Mouse (Mus musculus) kidney, postnatal 10 days (tissue): ENCODE measurements at regions not wholly inside any gene's neighbourhood (a gene's known extent, or its start where the extent isn't known, plus 50 kb on each side); places are given as distances from the start of the nearest gene placed in this dataset.

Source experiments
- DNase-seq: peaks from one replicate; pipeline ENCODE4 v3.0.0; 2021; ENCODE audit warnings: mixed read lengths

GRCm38 (mm10) chr1:193750929-193751328, 380.8 kb upstream of the Camk1g start:
- DNase-seq = no peak

DNA sequence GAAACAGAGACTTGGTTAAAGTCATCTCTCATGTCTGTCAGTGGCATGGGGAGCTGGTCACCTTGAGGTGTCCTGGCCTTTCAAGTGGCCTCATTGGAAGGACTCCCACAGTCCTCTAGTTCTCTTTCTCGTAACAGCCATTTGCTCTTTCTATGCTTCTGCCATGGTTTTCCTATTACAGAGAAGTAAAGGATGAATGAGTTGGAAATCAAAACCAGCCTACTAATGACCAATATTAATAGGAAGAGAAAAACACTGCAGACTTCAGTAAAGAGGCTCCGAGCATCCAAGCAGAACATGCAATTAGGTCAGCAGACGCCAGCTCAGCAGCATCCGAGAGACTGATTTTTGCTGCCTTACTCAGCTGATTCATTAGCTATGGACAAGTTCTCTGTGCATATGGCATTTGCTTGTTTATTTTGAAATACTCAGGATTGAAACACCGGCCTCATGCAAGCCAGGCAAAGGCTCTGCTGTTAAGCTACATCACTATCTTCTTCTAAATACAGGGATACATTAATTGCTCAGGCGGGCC, 377.4 kb upstream of the Camk1g start:
- DNase-seq = no peak

DNA sequence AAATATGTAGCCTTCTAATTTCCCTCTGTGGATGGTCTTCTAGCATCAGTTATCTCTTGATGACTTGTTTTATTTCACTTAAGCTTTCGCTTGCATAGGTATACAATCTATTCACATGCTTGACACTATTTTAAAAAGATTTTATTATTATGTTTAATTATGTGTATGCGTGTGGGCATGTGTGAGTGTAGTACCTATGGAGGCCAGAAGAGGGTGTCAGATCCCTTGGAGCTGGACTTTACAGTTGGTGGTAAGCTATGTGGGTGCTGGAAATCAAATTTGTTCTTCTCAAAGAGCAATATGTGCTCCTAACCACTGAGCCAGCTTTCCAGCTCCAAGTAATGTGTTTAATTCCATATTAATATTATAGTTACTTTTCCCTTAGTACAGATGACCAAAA, 372.6 kb upstream of the Camk1g start:
- DNase-seq = no peak

- DNase-seq = peak; percentile 58
Measured at GRCm38 (mm10) chr1:193738821-193739220, 368.7 kb upstream of the Camk1g start.

DNA sequence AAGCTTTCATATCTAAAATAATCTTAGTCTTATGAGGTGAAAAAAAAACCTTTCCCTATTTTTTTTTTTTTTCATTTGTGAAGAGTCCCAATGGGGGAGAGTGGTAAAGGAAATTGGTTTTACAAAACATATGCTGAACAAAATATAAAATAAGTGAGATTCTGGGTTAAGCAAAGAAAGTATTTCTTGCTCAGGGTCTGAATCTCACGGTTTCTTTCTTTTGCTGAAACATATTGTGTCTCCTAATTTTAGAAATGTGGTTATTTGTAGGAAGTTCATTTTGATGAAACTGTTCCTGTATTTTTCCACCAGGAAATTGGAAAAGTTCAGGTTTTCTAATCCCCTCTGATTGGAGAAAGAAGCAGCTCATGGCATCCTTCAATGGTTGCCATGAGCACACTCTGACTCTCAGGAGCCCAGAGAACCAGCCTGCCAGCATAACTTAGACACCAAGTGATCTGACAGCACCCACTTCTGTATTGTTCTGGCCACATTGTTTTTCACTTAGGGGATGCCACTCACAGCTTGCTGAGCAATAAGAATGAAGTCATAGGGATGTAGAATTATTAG, 365.9 kb upstream of the Camk1g start:
- DNase-seq = no peak

DNA sequence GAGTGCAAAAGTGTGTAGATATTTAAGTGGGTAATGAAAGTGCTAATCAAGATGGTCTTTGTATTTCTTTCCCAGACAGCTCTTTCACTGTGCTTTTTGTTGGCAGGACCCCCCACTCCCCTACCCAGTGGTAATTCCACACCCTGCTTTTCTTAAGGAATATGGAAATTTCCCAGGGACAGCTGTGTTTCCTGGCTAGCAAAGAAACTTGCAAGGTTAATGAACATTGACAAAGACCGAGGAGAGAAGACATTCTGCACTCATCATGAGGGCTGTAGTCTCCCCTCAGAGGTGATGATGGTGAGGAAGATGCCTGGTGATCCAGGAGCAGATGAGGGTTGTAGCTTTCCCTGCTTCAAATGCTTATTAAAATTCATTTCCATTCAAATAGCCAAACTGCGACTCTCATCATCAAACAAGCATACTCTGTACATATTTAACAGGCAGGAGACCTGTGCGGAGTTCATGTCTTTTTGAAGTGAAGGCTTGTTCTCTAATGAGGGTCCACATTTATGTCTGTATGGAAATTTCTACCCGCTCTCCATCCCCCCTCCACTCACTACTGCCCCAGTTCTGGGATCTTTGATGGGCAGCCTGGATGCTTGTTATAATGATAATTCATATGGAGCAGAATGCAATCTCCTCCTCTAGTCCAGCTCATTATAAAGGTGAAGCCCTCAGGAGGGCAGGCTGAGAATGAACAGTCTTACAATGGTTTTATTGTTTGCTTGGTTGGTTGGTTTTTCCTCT, 364.1 kb upstream of the Camk1g start:
- DNase-seq = no peak

DNA sequence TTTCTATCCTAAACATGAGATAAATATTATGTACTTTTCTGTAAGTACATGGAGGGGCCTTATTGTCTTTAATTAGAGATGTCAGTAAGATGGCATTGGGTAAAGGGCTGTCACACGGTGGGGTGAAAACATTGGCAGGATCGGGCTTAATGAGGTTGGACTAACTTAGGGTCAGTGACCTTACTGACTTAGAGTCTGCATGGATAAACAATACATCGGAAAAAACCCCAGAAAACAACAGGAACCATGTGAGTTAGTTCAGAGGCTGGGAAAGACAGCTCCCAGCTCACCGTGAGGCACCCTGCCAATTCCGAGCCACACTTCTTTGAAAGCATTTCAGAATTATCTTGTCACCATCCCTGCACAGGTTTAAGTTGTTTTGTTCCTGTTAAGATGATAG, 363.3 kb upstream of the Camk1g start:
- DNase-seq = no peak

DNA sequence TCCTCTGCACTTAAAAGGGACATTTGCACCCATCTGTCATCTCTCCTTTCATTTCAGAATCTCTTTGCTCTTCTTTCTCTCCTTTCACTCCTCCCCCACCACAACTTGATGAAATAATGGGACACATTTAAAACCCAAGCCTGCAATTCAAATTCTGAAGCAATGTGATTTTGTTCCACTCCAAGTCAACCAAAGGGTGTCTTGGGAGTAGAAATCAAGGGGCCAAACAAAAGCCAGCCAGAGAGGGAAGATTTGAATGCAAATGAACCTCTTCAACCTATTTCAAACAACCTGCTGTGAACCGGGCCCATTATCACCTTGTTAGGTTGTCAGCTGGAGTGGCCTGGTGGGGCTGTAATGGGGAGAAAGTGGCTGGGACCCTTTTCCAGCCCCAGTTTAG, 362.0 kb upstream of the Camk1g start:
- no peak for DNase-seq

- no peak for DNase-seq
Measured at GRCm38 (mm10) chr1:193721850-193722249, 351.8 kb upstream of the Camk1g start.

GRCm38 (mm10) chr1:193720420-193720851, 350.3 kb upstream of the Camk1g start:
- no peak for DNase-seq

GRCm38 (mm10) chr1:193715328-193715727, 345.2 kb upstream of the Camk1g start:
- DNase-seq = no peak

- no peak for DNase-seq
Measured at GRCm38 (mm10) chr1:193714631-193715030, 344.5 kb upstream of the Camk1g start.

GRCm38 (mm10) chr1:193705205-193705604, 335.1 kb upstream of the Camk1g start:
- no peak for DNase-seq

GRCm38 (mm10) chr1:193702707-193703419, 332.8 kb upstream of the Camk1g start:
- peak; percentile 66 for DNase-seq

- no peak for DNase-seq
Measured at GRCm38 (mm10) chr1:193700217-193700616, 330.1 kb upstream of the Camk1g start.

DNA sequence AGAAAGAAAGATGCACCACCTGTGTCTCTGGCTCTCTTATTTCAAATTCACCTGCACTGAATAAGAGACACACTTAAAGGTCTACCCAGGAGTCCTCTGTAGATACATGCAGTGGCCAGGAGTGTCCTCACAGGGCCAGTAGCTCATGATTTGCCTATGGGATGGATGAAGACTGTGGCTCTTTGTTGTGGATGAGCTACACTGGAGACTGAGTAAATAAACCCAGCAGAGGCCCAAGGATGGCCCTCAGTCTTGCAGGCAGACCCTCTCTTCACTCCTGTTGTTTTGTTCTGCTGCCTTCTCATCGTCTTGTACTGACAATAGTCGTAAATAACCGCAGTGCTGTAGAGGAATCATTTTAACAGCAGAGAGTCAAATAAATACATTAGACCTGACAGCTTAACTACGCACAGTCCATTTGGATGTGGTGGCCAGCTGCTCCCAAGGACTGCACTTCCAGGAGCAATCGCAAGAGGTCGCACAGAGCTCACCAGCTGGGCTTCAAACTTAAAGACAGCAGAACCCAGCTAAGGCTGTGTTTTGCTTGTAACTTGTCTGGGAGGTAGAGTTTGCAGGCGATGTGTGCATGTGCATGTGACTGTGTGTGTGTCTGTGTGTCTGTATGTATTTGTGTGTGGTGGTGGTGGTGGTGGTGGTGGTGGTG, 328.6 kb upstream of the Camk1g start:
- DNase-seq = peak; percentile 90

GRCm38 (mm10) chr1:193697857-193698256, 327.8 kb upstream of the Camk1g start:
- no peak for DNase-seq

- peak; percentile 20 for DNase-seq
Measured at GRCm38 (mm10) chr1:193697001-193697400, 326.9 kb upstream of the Camk1g start.

- no peak for DNase-seq
Measured at GRCm38 (mm10) chr1:193692991-193693390, 322.9 kb upstream of the Camk1g start.

GRCm38 (mm10) chr1:193689601-193690000, 319.5 kb upstream of the Camk1g start:
- no peak for DNase-seq

- no peak for DNase-seq
Measured at GRCm38 (mm10) chr1:193682917-193683316, 312.8 kb upstream of the Camk1g start.

- no peak for DNase-seq
Measured at GRCm38 (mm10) chr1:193678448-193678847, 308.4 kb upstream of the Camk1g start.

DNA sequence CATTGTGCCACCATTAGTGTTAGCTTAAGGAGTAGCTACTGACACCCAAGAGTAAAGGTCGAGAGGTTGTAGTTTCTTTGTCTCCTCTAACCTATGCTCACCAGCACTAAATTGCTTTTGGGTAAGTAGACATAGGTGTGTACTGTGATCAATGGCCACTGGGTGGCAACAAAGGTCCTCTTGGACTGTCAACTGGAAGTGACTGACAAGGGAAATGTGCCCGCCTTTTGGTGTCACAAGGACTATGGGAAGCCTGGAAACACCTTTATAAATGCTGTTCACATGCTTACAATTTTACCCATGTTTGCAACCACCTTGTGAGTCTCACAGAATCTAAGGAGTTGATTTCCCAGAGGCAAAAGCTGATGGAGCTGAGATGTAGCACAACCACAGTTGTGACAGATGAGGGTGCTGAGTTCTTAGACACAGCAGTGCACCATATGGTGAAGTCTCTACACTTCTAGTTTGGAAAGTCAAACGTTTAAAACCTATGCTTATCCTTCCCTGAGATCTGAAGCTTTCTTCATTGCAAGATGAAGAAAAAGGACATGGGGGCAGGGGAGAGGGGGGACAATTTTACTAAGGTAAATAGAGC, 303.2 kb upstream of the Camk1g start:
- DNase-seq = peak; percentile 65
